Mouse (Mus musculus) lung, postnatal 4 days (tissue): ENCODE results near the gene Tbl2.

Source experiments
- DNase-seq, 2 experiments: peaks; one replicate each; pipeline ENCODE4 v3.0.0; 2021

The Tbl2 gene

DNA sequence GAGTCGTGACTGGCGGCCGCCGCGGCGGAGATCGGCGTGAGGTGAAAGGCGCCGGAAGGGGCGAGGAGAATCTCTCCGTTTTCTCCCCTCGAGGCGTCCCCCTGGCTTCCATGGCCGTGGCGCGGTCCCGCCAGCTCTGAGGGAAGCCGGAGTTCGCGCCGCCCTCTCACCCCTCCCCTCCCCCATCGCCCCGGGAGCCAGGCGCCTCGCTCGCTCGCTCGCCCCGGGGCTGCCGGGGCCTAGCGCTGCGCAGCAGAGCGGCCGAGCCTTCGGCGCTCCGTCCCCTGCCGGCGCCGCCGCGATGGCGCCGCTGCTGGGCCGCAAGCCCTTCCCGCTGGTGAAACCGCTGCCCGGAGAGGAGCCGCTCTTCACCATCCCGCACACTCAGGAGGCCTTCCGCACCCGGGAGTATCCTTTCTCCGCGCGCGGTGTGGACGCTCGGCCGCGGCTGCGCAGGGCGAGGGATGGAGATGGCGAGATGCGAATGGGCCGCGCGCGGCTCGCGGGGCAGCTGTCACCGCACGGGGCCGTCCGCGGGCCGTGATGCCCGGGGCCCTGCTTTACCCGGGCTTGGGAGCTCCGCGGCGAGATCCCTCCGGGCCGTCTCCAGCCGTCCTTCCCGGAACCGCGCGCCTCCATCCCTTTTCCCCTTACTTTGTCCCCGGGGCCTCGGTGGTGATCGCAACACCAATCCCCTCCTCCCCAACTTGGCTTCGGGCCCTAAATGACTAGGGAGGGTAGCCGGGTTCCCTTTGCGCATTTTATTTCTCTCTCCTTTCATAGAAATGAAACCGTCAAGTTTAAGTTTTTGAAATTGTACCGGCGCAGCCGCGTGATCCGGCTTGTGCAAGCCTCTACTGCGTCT, 38.1 kb downstream of the Tbl2 start:
- peak in 1 of 2 experiments; percentile 47 for DNase-seq

- DNase-seq = no peak
Measured at GRCm38 (mm10) chr5:135188214-135188554, 38.7 kb downstream of the Tbl2 start.

DNA sequence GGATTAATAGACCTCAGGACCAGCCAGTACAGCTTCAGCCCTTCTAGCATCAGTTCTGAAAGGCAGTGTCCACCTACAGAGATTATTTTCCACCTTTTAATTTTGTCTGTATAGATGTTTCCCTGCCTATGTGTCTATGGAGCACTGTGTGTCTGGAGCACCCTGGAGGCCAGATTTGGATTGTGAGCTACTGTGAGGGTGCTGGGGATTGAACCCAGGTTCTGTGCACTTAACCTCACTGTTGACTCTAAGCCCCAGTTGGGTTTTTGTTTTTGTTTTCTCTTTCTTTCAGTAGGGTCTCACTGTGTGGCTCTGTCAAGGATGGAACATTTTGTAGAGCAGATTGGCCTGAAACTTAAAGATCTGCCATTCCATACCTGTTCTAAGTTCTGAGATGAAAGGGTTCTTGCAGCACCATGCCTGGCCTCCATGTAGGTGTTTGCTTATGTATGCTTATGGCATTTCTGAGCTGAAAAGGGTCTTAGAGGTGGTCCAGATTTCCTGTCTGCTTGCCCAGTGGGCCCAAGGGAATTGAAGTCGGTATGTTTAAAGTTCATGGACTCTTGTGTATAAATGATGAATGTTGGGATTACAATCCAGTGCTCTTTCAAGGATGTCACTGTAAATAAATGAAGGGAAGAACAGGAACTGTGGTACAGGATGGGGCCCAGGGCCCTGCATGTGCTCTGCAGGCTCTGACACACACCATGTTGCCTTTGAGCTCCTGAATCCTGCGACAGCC, 40.0 kb downstream of the Tbl2 start:
- DNase-seq = no peak

DNA sequence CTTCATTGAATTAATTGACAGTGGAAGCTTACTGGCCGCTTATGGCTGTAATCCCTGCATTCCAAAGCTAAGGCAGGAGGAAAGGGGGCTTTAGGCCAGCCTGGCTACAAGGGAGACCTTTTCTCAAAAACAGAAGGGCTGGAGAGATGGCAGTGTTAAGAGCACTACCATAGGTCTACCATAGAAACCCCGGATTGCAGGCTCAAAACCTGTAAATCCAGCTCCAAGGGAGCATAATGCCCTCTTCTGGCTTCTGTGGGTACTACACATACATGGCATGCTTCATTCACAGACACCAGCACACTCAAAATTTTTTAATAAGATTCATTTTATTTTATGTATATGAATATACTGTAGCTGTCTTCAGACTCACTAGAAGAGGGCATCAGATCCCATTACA, 42.2 kb downstream of the Tbl2 start:
- DNase-seq = peak; percentile 18 to 83

DNA sequence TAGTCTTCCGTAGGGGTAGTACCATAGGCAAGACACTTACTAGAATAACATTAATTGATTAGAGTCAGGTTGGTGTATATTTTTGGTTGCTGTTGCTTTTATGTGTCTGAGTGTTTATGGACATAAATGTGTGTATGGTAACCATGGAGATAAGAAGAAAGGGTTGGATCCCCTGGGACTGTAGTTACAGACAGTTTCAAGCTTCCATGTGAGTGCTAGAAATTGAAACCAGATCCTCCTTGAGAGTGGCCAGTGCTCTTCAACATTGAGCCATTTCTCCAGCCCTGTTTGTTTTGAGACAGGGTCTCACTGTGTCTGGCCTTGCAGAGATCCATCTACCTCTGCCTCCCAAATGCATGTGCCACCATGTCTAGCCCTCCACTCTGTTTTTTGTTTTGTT, 43.0 kb downstream of the Tbl2 start:
- no peak for DNase-seq

DNA sequence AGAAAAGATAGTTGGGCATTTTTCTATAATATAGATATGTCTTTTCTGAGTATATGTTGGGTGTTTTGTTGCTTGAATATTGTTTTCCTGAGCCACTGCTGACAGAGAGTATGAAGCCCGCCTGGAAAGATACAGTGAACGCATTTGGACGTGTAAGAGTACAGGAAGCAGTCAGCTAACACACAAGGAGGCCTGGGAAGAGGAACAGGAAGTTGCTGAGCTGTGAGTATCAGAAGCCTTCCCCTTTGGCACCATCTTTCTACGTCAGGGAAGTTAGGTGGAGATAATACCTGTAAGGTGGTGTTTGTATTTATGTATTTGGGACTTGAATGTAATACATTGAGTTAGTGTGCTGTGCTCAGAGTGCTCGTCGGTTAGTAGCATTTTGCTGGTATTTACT, 46.9 kb downstream of the Tbl2 start:
- no peak for DNase-seq

DNA sequence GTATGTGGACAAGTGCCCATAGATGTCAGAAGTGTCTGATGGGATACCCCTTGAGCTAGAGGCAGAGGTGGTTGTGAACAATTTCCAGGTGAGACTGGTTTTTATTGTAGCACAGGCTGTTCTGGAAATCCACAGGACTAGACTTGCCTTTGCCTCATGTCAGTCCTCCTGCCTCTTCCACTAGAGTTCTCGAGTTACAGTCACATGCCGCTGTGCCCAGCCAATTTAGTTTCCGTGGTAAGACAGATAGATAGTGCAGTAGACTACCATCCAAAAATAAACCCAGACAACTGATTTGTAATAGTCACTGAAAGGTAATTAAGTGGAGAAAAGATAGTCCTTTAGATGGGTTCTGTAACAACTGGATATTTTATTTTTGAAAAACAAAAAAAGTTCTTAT, 53.3 kb downstream of the Tbl2 start:
- DNase-seq = no peak

GRCm38 (mm10) chr5:135208197-135208596, 58.7 kb downstream of the Tbl2 start:
- DNase-seq = no peak
